Mouse (Mus musculus) liver, adult 2 months (tissue): ENCODE measurements at regions not wholly inside any gene's neighbourhood (a gene's known extent, or its start where the extent isn't known, plus 50 kb on each side); places are given as distances from the start of the nearest gene placed in this dataset.

Experiments
- CTCF ChIP-seq: fragments of 200-500 bp; IDR thresholded peaks from 2 replicates; pipeline ENCODE4 v1.5.1; 2011; ENCODE audit warnings: low read depth, low read length, control low read depth
- POLR2A ChIP-seq: fragments of 200-500 bp; IDR thresholded peaks from 2 replicates; pipeline ENCODE4 v1.6.1; 2011; ENCODE audit warnings: low read length, control low read depth; ENCODE audit not compliant: insufficient read depth; ENCODE audit errors: extremely low read depth

GRCm38 (mm10) chr16:31597965-31598364 is 65.3 kb upstream of the Dlg1 start:
- no peak for TF ChIP-seq CTCF
- no peak for TF ChIP-seq POLR2A
